Mouse (Mus musculus) cortical plate, adult 2 months (tissue): ENCODE measurements around the gene Med13l.

Experiments
- CTCF ChIP-seq: fragments of 200-500 bp; IDR thresholded peaks from 2 replicates; pipeline ENCODE4 v1.5.1; 2011; ENCODE audit warnings: mild to moderate bottlenecking, control low read depth, low read length; ENCODE audit not compliant: insufficient read depth; ENCODE audit errors: extremely low read depth
- POLR2A ChIP-seq: fragments of 200-500 bp; IDR thresholded peaks from 2 replicates; pipeline ENCODE4 v1.6.1; 2011; ENCODE audit warnings: mild to moderate bottlenecking, low read length, control low read depth; ENCODE audit not compliant: insufficient read depth; ENCODE audit errors: extremely low read depth

DNA sequence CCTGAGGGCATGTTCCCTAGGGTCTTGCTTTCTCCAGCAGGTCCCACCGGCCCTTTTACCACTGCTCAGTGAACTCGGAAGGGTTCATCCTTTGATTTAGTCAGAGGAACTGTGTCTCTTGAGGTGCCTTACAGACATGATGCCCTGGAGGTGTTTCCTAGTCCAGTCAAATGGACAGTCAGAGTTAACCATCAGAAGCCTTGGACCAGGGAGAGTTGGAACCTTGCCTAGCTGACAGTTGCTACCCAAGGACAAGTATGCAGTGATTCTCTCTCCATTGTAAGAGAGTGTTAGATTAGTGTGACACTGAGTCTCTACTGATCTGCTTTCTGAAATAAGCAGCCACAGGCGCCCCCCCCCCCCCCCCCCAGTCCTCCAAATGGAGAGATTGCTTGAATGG, 162.0 kb downstream of the Med13l start:
- TF ChIP-seq POLR2A, result no peak
- no peak for TF ChIP-seq CTCF
